Mouse (Mus musculus) kidney, postnatal 0 days (tissue): ENCODE data around the gene Adgrg5. TPM values are rescaled to one million over a fixed set of nuclear protein-coding genes. Genes with fewer than 3 reads are reported as not detected.

ENCODE experiments used
- ATAC-seq: fragments of 200-750 bp; cut with Nextera tagmentation; replicated peaks from 2 replicates; pipeline ENCODE4 v1.8.0; 2017; ENCODE audit warnings: low read depth, moderate number of reproducible peaks, moderate TSS enrichment, moderate library complexity; ENCODE audit not compliant: low FRiP score
- DNase-seq: peaks from one replicate; pipeline ENCODE4 v3.0.0-alpha.2; 2016; ENCODE audit warnings: low spot score
- H3K27ac ChIP-seq: fragments of 300-500 bp; sonication (generic); 2 replicates; pipeline ENCODE4 v1.5.1; 2014; ENCODE audit warnings: mild to moderate bottlenecking
- H3K27me3 ChIP-seq: fragments of 300-500 bp; sonication (generic); 2 replicates; pipeline ENCODE4 v1.6.1; 2014; ENCODE audit warnings: low read length, mixed read lengths; ENCODE audit not compliant: insufficient read depth
- H3K36me3 ChIP-seq: fragments of 300-500 bp; sonication (generic); 2 replicates; pipeline ENCODE4 v1.6.1; 2014; ENCODE audit warnings: low read length, mixed read lengths; ENCODE audit not compliant: insufficient read depth
- H3K4me1 ChIP-seq: fragments of 300-500 bp; sonication (generic); replicated peaks from 2 replicates; pipeline ENCODE4 v1.6.1; 2014; ENCODE audit warnings: antibody characterized with exemption, low read length, mixed read lengths; ENCODE audit not compliant: insufficient read depth
- H3K4me2 ChIP-seq: fragments of 300-500 bp; sonication (generic); 2 replicates; pipeline ENCODE4 v1.6.1; 2014; ENCODE audit warnings: mild to moderate bottlenecking, low read length, moderate library complexity, mixed read lengths
- H3K4me3 ChIP-seq: fragments of 300-500 bp; sonication (generic); replicated peaks from 2 replicates; pipeline ENCODE4 v1.5.1; 2014; ENCODE audit warnings: low read depth, low read length
- H3K9ac ChIP-seq: fragments of 300-500 bp; sonication (generic); 2 replicates; pipeline ENCODE4 v1.6.1; 2014; ENCODE audit warnings: low read depth, low read length
- H3K9me3 ChIP-seq: fragments of 300-500 bp; sonication (generic); replicated peaks from 2 replicates; pipeline ENCODE4 v1.6.1; 2016; ENCODE audit warnings: low read length, inconsistent platforms, mixed read lengths
- CTCF ChIP-seq: IDR thresholded peaks from 2 replicates; pipeline ENCODE4 v1.5.1; 2016; ENCODE audit warnings: antibody characterized with exemption, low read depth, mild to moderate bottlenecking, moderate library complexity
- WGBS: fragments of 180-500 bp; shearing (Covaris S2); extraction: QIAGEN DNeasy Blood & Tissue Kit; methylation state at CpG from one replicate; pipeline ENCODE4 v1.1.7; 2014; 5-methylcytosine and 5-hydroxymethylcytosine counted together
- polyA plus RNA-seq: library from polyadenylated mRNA; unstranded; fragments of >200 nt; fragmentation: Nextera tagmentation; extraction: Ambion mirVana; gene quantifications from 2 replicates; pipeline ENCODE4 v1.2.1, GENCODE M21; 2015

Gene Adgrg5
- polyA plus RNA-seq, 1 experiment from 2014 or later: not detected

DNA sequence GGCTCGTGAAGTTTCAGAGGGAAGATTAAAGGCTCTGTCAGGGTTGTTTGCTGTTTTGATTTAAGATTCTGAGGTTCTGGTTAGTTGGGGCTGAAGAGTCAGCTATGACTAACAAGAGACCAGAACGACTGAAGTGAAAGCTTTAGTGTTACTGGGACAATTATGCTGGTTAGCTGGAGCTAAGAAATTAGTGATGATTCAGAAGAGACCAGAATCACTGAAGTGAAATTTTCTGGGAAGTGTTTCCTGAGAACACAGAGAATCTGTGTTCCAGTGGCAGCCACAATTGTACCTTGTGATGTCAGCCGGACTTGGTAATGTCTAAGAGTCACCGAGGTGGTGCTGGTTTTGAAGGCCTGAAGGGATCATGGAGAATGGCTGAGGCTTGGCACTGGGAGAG is 42.8 kb upstream of the Adgrg5 start:
- peaks cover under 1% of the 10 kb centered on the region; the same call in 1 of the 2 replicates for H3K4me1 ChIP-seq
- no peaks in the 10 kb centered on the region for H3K9me3 ChIP-seq
- no peaks in the 10 kb centered on the region for H3K27me3 ChIP-seq
- no peak overlapping the region for H3K9ac ChIP-seq
- no peaks in the 10 kb centered on the region for H3K36me3 ChIP-seq
- no peak overlapping the region for H3K4me2 ChIP-seq
- no peak overlapping the region for H3K4me3 ChIP-seq
- no peak for ATAC-seq
- no peak for TF ChIP-seq CTCF
- no peak for DNase-seq
- WGBS: 70% methylated on average over 4 of the region's 4 CpGs
- H3K27ac ChIP-seq: no peak overlapping the region

- ATAC-seq (no peak), DNase-seq (no peak)
- Histone ChIP-seq H3K36me3 (no peaks in the 10 kb centered on the region), H3K9ac (no peak overlapping the region), H3K9me3 (no peaks in the 10 kb centered on the region), H3K4me2 (no peak overlapping the region; the same call in 1 of the 2 replicates), H3K27ac (no peak overlapping the region), H3K4me1 (no peaks in the 10 kb centered on the region), H3K4me3 (no peak overlapping the region), H3K27me3 (no peaks in the 10 kb centered on the region)
- WGBS: 26% methylated on average over 14 of the region's 14 CpGs
- 0 out of 2 replicates have a peak, but pooled peaks have one; percentile 8 for TF ChIP-seq CTCF
Observed at GRCm38 (mm10) chr8:94888383-94889036, 35.0 kb upstream of the Adgrg5 start.

- no peak; the same call in 1 of the 2 replicates for ATAC-seq
- Histone ChIP-seq H3K4me1 (no peaks in the 10 kb centered on the region), H3K36me3 (no peaks in the 10 kb centered on the region), H3K27me3 (no peaks in the 10 kb centered on the region), H3K9me3 (no peaks in the 10 kb centered on the region), H3K4me2 (no peak overlapping the region), H3K9ac (no peak overlapping the region), H3K27ac (no peak overlapping the region), H3K4me3 (no peak overlapping the region)
- WGBS: 46% methylated on average over 2 of the region's 2 CpGs
- DNase-seq: no peak
- no peak for TF ChIP-seq CTCF
Observed at GRCm38 (mm10) chr8:94892917-94893316, 30.6 kb upstream of the Adgrg5 start.

GRCm38 (mm10) chr8:94899262-94899661 is 24.2 kb upstream of the Adgrg5 start:
- no peaks in the 10 kb centered on the region for H3K9me3 ChIP-seq
- peak overlapping the region; percentile 48 for H3K4me2 ChIP-seq
- no peaks in the 10 kb centered on the region for H3K27me3 ChIP-seq
- no peak overlapping the region; the same call in 1 of the 2 replicates for H3K27ac ChIP-seq
- ATAC-seq (no peak; the same call in 1 of the 2 replicates), DNase-seq (peak; percentile 44)
- no peak overlapping the region for H3K4me3 ChIP-seq
- no peak overlapping the region for H3K9ac ChIP-seq
- WGBS: 12% methylated on average over 11 of the region's 11 CpGs
- H3K4me1 ChIP-seq: peaks cover 24% of the 10 kb centered on the region
- TF ChIP-seq CTCF: no peak
- H3K36me3 ChIP-seq: 0 out of 2 replicates have a peak, but pooled peaks cover 8% of the 10 kb centered on the region

DNA sequence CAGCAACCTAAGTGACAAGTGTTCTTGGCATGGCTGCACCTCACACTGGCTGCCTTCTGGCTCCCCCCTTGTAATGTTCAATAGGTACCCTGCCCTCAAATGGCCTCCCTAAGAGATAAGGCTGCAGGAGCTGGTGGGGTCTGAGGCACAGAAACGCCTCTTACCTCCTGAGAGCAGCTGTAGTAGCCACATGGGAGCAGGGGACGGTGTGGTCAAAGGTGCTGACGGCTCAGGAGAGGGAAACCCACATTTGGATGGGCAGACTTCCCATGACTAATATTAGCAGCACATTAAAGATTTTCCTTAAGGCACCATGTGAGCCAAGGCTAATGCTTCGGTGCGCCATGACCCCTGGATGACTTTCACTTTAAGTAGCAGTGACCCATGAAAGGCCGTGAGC is 22.9 kb upstream of the Adgrg5 start:
- Histone ChIP-seq H3K36me3 (0 out of 2 replicates have a peak, but pooled peaks cover 8% of the 10 kb centered on the region), H3K4me1 (peaks cover 36% of the 10 kb centered on the region), H3K4me2 (no peak overlapping the region), H3K9ac (no peak overlapping the region; the same call in 1 of the 2 replicates), H3K27ac (peak overlapping the region; percentile 36; the same call in 1 of the 2 replicates), H3K9me3 (no peaks in the 10 kb centered on the region), H3K27me3 (no peaks in the 10 kb centered on the region), H3K4me3 (no peak overlapping the region)
- DNase-seq (no peak), ATAC-seq (no peak)
- TF ChIP-seq CTCF: no peak
- WGBS: 14% methylated on average over 6 of the region's 6 CpGs

DNA sequence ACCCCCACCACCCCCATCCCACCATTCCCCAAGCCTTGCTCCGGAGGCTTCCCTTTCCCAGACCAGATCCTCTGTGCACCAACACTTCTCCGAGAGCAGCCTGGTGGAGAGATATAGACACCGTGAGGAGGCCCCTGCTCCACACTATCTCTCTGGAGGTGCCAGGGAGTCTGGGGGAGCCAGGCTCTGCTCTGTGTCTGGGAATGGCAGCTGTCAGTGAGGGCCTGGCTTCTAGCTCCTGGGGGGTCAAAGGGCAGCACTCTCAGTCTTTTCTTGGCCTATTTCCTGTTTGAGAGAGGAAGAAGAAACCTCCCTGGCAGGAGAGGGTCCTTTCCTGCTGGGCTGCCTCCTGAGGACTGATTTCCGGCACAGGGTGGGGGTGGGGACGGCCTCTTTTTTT is 22.5 kb upstream of the Adgrg5 start:
- TF ChIP-seq CTCF: no peak
- peaks cover 37% of the 10 kb centered on the region for H3K4me1 ChIP-seq
- no peak overlapping the region for H3K4me3 ChIP-seq
- H3K9ac ChIP-seq: no peak overlapping the region
- no peaks in the 10 kb centered on the region for H3K9me3 ChIP-seq
- ATAC-seq: no peak
- DNase-seq: peak; percentile 31
- WGBS: 12% methylated on average over 5 of the region's 5 CpGs
- peak overlapping the region; percentile 36; the same call in 1 of the 2 replicates for H3K27ac ChIP-seq
- no peaks in the 10 kb centered on the region for H3K27me3 ChIP-seq
- H3K36me3 ChIP-seq: 0 out of 2 replicates have a peak, but pooled peaks cover 8% of the 10 kb centered on the region
- no peak overlapping the region for H3K4me2 ChIP-seq
